Mouse (Mus musculus): Measurements from ENCODE around the gene Gmppa. TPM values are rescaled to one million over a fixed set of nuclear protein-coding genes. Genes with fewer than 3 reads are reported as not detected.

Gmppa gene
- total RNA-seq (2023), result 10 to 100 TPM; 62.9 to 66.8 TPM

DNA sequence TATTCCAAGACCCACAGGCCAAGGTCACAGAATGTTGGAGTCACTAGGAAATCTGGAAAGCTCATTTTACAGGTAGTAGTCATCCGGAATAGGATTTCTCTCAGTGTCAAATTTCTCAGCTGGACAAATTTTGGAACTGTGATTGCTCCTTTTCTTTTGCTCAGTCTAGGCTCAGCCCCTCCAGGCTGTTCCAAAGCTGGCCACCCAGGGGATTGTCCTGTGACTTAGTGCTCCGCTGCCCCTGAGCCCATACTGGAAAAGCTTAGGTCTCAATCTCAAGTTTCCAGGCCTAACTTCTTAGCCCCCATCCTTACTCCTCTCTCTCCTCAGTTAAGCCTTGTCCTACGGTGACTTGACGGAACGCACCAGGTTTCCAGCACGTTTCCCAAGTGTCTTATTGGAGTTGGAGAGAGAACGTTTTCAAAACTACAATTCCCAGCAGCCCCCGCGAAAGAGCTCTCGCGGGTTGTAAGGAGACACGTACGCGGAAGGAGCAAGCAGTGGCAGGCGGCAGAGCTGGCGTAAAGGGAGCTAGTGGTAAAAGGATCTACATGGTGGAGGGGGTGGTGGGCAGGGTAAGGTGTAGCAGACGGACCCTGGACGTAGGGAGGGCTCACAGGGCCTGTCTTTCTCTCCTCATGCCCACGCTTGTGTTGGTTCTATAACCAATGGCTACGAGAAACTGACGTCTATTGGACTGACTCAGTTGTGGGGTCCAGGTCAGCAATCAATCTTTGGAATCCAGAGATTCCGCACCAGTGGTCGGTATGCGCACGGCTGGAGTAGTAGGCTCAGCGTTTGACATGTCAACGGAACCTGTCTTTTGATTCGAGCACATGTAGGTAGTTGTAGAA, at the start of gene Gmppa:
Gmppa (plus strand) TSS at position 456 of the 854 bp plus-strand sequence.

GRCm38 (mm10) chr1:75450314-75451005, 14.7 kb downstream of the Gmppa start, which contains the start of gene Asic4:
Asic4 (plus strand) TSS chr1:75450436.

GRCm38 (mm10) chr1:75478916-75479634, 43.3 kb downstream of the Gmppa start, which contains the start of the genes Chpf and Tmem198:
Chpf (minus strand) TSS chr1:75479307.
Tmem198 (plus strand) TSS chr1:75479532.

Other genes starting within 250 kb of the Gmppa start
- gene Ankzf1, start 243.8 kb upstream of the Gmppa start, total RNA-seq (2023), result 10 to 100 TPM; 27.4 to 33.6 TPM
- 10 to 100 TPM; 36.3 to 39.0 TPM for gene Atg9a, start 243.7 kb upstream of the Gmppa start, total RNA-seq (2023)
- gene Glb1l, start 225.1 kb upstream of the Gmppa start, total RNA-seq (2023), result 10 to 100 TPM in 1 of 2 experiments, 1 to 10 TPM in 1; 5.7 to 10.9 TPM
- 10 to 100 TPM; 83.1 to 89.6 TPM for gene Stk16, start 225.1 kb upstream of the Gmppa start, total RNA-seq (2023)
- 100 to 1,000 TPM; 198 to 206 TPM for gene Tuba4a, start 216.1 kb upstream of the Gmppa start, total RNA-seq (2023)
- gene A630095N17Rik, start 203.8 kb upstream of the Gmppa start, total RNA-seq (2023), result not detected
- 10 to 100 TPM; 39.4 to 43.1 TPM for gene Dnajb2, start 199.5 kb upstream of the Gmppa start, total RNA-seq (2023)
- gene Ptprn, start 171.4 kb upstream of the Gmppa start, total RNA-seq (2023), result under 1 TPM; 0.27 to 0.55 TPM
- gene Resp18, start 157.5 kb upstream of the Gmppa start, total RNA-seq (2023), result not detected
- gene Dnpep, start 117.9 kb upstream of the Gmppa start, total RNA-seq (2023), result 10 to 100 TPM; 47.0 to 47.1 TPM
- not detected for gene Des, start 75.6 kb upstream of the Gmppa start, total RNA-seq (2023)
- gene Speg, start 60.6 kb upstream of the Gmppa start, total RNA-seq (2023), result 1 to 10 TPM in 1 of 2 experiments, under 1 TPM in 1; 0.56 to 2.0 TPM
- not detected for gene Asic4, start 14.5 kb downstream of the Gmppa start, total RNA-seq (2023)
- gene Chpf, start 43.4 kb downstream of the Gmppa start, total RNA-seq (2023), result 10 to 100 TPM; 25.7 to 29.2 TPM
- 1 to 10 TPM; 3.6 to 3.7 TPM for gene Tmem198, start 43.6 kb downstream of the Gmppa start, total RNA-seq (2023)
- gene Obsl1, start 70.5 kb downstream of the Gmppa start, total RNA-seq (2023), result 1 to 10 TPM; 2.2 to 2.9 TPM
- under 1 TPM; 0.92 to 0.99 TPM for gene Inha, start 71.1 kb downstream of the Gmppa start, total RNA-seq (2023)
- 10 to 100 TPM; 51.3 to 62.9 TPM for gene Stk11ip, start 85.6 kb downstream of the Gmppa start, total RNA-seq (2023)
- not detected for gene Slc4a3, start 110.3 kb downstream of the Gmppa start, total RNA-seq (2023)

Measured in T-cell, adult 66 days (primary cell).